Mouse (Mus musculus) left cerebral cortex, postnatal 4 days (tissue): ENCODE results near the gene Olfr736. TPM values are rescaled to one million over a fixed set of nuclear protein-coding genes. Genes with fewer than 3 reads are reported as not detected.
A peak's percentile ranks its signal among the peaks of the same experiment; 100 is the strongest.

Experiments used
- DNase-seq: peaks from one replicate; pipeline ENCODE4 v3.0.0-alpha.2; 2022
- intact Hi-C: fragments of 180-260 bp; cut with DNase I; formaldehyde crosslinking; loops from one replicate; pipeline ENCODE4 v1.15.1; 2025
- total RNA-seq, 2 experiments: library from RNA; stranded (reverse); gene quantifications; 2 replicates each; pipeline ENCODE4 v1.2.3; 2021

Olfr736 gene
- not detected for total RNA-seq

DNA sequence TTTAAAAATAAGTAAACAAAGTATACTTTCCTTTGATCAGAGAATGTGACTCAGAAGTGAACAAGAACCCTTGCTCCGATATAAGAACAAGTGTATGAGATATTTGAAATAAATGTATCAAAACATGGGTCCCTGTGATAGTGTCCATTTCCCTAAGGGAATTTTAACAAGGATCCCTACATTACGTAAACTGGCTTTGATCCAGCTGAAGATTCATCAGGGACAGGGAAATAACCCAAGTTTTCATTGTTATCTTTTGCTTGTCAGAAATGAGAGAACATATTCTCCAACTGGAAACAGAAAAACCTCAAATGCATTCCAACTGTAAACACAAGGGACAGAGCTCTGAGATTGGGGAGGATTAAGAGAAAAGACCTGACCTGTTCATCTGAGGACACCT lies at the start of gene Olfr736:
Gene Olfr736, plus strand, starts transcription at position 301 of the 400 bp plus-strand sequence.
- no peak for DNase-seq
- intact Hi-C loops = no loop called here

DNA sequence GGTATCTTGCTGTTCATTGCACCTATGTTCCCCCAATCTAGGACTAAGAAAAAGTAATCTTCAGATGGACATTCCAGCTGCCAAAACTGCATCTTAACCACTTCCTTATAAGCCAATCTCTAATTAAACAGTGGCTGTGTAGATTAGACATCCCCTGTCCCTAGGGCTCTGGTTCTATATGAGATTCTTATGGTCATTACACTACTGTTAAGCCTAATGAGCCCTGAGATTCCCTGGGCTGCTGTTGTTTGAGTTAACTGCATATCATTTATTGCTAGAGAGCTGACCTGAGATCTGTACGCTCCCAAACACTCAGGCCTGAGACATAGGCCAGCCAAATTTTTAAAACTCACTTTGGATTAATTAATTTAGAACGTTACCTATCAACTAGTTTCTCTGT lies 32.2 kb upstream of the Olfr736 start, which contains the start of gene Olfr735:
Gene Olfr735, minus strand, starts transcription at position 77 of the 400 bp plus-strand sequence.
- no peak for DNase-seq
- intact Hi-C loops = no loop called here

DNA sequence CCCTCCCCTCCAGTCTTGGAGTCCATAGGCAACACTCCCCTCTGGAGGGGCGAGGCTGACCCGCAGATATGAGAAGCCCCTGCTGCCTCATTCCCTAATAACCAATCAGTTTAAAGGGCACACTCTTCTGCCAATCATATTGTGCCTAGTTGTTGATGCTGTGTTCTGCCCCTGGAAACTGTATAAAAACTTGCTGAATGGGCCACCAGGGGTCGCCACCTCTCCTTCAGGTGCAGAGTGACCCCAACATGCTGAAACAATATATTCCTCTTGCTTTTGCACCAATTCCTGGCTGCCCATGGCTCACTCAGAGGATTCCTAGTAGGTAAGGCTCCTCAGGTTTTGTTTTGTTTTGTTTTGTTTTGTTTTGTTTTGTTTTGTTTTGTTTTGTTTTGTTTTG lies 28.5 kb upstream of the Olfr736 start:
- intact Hi-C loops = no loop called here
- peak; percentile 10 for DNase-seq

DNA sequence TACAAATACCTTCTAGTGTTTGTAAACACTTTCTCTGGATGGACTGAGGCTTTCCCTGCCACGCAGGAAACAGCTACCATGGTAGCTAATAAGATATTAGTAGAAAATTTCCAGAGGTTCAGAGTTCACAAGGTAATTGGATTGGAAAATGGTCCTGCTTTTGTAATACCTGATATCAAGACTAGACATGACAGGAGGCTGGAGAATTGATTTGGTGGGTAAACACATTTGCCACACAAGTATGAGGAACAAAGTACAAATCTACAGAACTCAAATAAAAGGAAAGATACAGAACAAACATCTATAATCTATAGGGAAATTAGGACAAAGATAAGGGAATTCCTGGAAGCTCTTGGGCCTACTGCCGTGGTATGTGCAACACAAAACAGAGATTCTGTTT lies 24.2 kb upstream of the Olfr736 start:
- no peak for DNase-seq
- intact Hi-C loops = no loop called here

DNA sequence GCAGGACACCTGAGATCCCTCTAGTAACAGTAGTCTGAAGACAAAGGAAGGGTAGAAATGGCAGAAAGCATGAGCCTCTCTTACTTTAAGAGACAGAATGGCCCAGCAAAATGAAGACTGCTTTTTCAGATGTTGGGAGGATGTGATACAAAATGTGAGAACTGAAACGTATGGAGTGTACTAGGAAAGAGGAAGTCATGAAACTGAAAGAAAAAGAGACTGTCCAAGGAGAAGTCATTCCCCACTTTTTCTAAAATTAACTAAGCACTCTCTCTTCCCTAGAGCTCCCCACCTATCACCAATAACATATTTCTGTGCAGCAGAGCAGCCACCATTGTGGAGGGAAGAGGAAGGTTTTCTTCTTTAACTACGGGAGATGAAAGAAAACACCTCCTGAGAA lies 23.4 kb upstream of the Olfr736 start, which contains the start of gene Tlr11:
Gene Tlr11, plus strand, starts transcription at position 322 of the 400 bp plus-strand sequence.
- no peak for DNase-seq
- intact Hi-C loops = no loop called here

DNA sequence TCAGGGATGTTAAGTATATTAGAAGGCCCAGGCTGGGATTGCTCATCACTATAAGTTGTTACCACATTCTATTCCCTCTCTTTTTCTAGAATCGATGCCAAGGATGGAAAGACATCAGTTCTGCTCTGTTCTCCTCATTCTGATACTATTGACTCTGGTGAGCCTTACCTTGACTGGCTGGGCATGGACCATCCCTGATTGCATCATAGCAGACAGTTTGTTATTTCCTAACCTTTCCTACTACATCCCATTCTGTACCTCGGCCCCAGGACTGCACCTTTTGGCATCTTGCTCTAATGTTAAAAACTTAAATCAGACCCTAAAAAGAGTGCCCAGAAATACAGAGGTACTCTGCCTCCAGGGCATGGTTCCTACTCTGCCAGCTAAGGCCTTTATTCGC lies 20.5 kb upstream of the Olfr736 start:
- intact Hi-C loops = no loop called here
- no peak for DNase-seq

DNA sequence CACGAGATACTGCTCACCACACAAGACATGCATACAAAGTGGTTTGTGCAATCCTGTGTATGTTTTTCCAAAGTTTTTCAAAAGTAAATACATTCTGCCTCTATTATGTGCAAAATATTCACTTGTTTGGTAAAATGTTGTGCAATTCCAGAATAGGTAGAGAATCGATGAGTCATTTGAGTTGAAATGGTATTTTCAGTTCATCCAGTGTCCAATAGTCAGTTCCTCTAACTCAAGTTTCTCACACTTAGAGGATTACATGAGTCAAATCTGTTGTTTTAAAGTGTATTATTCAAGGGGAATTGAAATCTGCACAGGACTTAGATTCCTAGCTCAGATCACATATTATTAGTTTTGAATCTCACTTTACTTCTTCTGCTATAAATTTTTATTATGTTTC lies 17.4 kb upstream of the Olfr736 start:
- intact Hi-C loops = no loop called here
- DNase-seq = no peak

DNA sequence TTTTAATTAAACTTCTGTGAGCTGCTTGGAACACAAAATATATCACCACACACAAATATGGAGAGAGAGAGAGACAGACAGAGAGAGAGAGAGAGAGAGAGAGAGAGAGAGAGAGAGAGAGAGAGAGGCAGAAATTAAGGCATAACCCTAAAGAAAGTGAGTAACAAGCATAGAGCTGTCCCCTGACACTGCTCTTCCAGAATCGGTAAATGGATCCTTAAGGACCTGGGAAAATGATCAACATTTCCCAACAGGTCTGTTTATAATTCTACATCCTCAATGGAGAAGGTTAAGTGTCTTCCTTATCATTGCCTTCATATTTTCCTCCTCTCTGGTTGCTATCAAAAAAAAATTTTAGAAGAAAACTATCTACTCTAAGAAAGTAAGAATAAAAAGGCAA lies 26.3 kb downstream of the Olfr736 start, which contains the start of gene Olfr738:
Gene Olfr738, plus strand, starts transcription at position 301 of the 400 bp plus-strand sequence.
- intact Hi-C loops = no loop called here
- no peak for DNase-seq

DNA sequence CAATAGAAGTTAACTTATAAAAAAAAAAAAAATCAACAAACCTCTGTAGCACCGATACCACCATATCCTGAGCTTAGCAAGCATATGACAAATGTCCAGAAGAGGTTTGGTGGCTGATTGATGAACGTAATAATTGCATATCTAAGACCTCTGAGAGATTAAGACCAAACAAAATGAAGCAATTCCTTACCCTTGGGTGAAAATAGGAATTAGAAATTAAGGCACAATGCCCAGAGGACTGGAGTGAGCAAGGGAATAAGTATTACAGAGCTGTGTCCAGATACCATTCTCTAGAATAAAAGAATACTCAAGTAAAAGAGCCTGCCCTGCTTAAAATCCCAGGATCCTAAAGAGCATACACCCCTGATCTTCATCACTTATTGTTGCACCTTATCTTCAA lies 37.4 kb downstream of the Olfr736 start, which contains the start of gene Olfr739:
Gene Olfr739, plus strand, starts transcription at position 301 of the 400 bp plus-strand sequence.
- intact Hi-C loops = no loop called here
- no peak for DNase-seq

Other genes starting within 250 kb of the Olfr736 start
- not detected for gene Olfr728, start 238.5 kb upstream of the Olfr736 start, total RNA-seq
- not detected for gene Olfr729, start 228.3 kb upstream of the Olfr736 start, total RNA-seq
- not detected for gene Olfr730, start 193.0 kb upstream of the Olfr736 start, total RNA-seq
- not detected for gene Olfr731, start 139.3 kb upstream of the Olfr736 start, total RNA-seq
- not detected for gene Olfr732, start 97.0 kb upstream of the Olfr736 start, total RNA-seq
- not detected for gene Olfr733, start 79.6 kb upstream of the Olfr736 start, total RNA-seq
- not detected for gene Olfr734, start 54.4 kb upstream of the Olfr736 start, total RNA-seq
- gene Olfr735, start 32.3 kb upstream of the Olfr736 start, total RNA-seq = under 1 TPM in 1 of 2 experiments, not detected in 1; 0.08 TPM
- gene Tlr11, start 23.2 kb upstream of the Olfr736 start, total RNA-seq = not detected
- not detected for gene Olfr738, start 26.4 kb downstream of the Olfr736 start, total RNA-seq
- gene Olfr739, start 37.5 kb downstream of the Olfr736 start, total RNA-seq = not detected
- gene Olfr740, start 64.4 kb downstream of the Olfr736 start, total RNA-seq = not detected
- not detected for gene Olfr741, start 91.6 kb downstream of the Olfr736 start, total RNA-seq
- not detected for gene Olfr742, start 122.4 kb downstream of the Olfr736 start, total RNA-seq
- not detected for gene Olfr743, start 140.7 kb downstream of the Olfr736 start, total RNA-seq
- gene Olfr744, start 233.7 kb downstream of the Olfr736 start, total RNA-seq = not detected